Mouse (Mus musculus): ENCODE data around the gene Gm28048.

- no peak for TF ChIP-seq EP300 (IDR thresholded peaks at IDR 0.05; ENCODE audit: insufficient read depth, low read depth, low read length)
- no peak for TF ChIP-seq CTCF (IDR thresholded peaks at IDR 0.05)
These were observed 99.0 kb downstream of the Gm28048 start for GRCm38 (mm10) chr11:22882926-22883325.
